Mouse (Mus musculus): ENCODE measurements around the gene Elovl1. TPM values are rescaled to one million over a fixed set of nuclear protein-coding genes. Genes with fewer than 3 reads are reported as not detected.

Gene Elovl1
- 273 and 305 TPM in 2 replicates for polyA plus RNA-seq (2015; fragmentation: Nextera tagmentation; extraction: Ambion mirVana)

DNA sequence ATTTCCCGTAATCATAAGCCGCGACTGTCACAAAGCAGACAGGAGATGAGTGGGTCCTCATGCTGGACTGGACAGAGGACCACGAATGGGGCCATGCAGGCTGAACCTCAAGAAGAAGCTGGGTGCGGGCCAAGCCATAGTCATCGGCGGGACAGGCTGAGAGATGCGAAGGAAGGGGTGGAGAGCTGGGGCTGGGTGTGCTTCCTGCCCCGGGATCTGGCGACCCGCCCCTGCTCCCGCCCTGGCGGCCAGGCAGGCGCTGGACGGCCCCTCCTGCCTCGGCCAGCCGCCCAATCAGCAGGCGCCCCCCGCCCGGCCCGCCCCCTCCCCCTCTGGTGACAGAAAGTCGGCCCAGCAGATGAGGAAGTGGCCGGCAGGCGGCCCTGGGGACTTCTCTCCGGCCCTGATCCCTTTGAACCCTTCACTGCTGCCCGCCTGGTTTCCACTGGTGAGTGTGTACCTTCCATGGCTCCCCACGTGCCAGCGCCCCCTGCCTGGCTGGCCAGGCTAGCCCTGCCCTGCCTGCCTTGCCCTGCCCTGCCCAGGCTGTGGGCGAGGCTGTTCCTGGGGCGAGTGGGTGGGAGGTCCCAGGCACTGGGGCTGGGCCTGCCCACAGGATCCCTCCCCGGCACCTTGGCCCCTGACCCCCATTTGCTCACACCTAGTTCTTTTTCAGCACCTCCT is at the start of gene Elovl1:
Gene Elovl1 (plus strand): TSS at position 326 of the 684 bp plus-strand sequence.
- no peaks in the 10 kb centered on the region for H3K9me3 ChIP-seq
- no peaks in the 10 kb centered on the region for H3K27me3 ChIP-seq
- ATAC-seq (ENCODE audit: insufficient number of reproducible peaks, low FRiP score, low TSS enrichment, low read depth): peak; percentile 93
- WGBS: under 1% methylated on average over 28 of the region's 31 CpGs
- peaks cover 32% of the 10 kb centered on the region for H3K4me1 ChIP-seq
- peak within 1 kb of the TSS; percentile 91 for H3K27ac ChIP-seq
- H3K36me3 ChIP-seq: peaks cover 27% of the 10 kb centered on the region
- H3K9ac ChIP-seq: peak within 1 kb of the TSS; percentile 76
- H3K4me3 ChIP-seq: peak within 1 kb of the TSS; percentile 77
- H3K4me2 ChIP-seq: peak within 1 kb of the TSS; percentile 88

DNA sequence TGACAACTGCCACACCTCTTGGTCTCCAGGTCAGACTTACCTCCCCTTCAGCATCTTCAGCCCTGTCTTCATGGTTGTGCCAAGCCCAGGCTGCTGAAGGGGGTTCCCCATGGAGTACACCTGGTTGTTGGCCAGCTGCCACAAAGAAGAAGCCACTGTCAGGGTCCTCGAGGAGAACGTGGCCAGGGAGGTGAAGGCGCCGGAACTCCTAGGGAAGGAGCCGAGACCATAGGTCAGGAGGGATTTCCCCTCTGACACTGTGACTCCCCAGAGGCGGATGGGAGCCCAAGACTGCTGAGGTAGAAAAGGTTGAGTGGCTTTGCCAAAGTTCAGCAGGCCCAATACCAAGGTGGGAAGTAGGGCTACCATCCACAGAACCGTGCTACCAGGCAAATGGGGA is 44.6 kb upstream of the Elovl1 start:
- no peaks in the 10 kb centered on the region for H3K9me3 ChIP-seq
- 88% methylated on average over 7 of the region's 7 CpGs for WGBS
- no peak overlapping the region for H3K27ac ChIP-seq
- H3K27me3 ChIP-seq: no peaks in the 10 kb centered on the region
- no peak overlapping the region for H3K4me2 ChIP-seq
- no peak overlapping the region for H3K9ac ChIP-seq
- no peak for ATAC-seq (ENCODE audit: insufficient number of reproducible peaks, low FRiP score, low TSS enrichment, low read depth)
- H3K4me3 ChIP-seq: no peak overlapping the region
- H3K36me3 ChIP-seq: peaks cover 96% of the 10 kb centered on the region
- H3K4me1 ChIP-seq: no peaks in the 10 kb centered on the region

- no peak overlapping the region for H3K4me2 ChIP-seq
- no peak for ATAC-seq (ENCODE audit: insufficient number of reproducible peaks, low FRiP score, low TSS enrichment, low read depth)
Observed at GRCm38 (mm10) chr4:118387316-118387715, 40.6 kb upstream of the Elovl1 start.

GRCm38 (mm10) chr4:118390146-118390545 is 37.7 kb upstream of the Elovl1 start:
- H3K9me3 ChIP-seq: no peaks in the 10 kb centered on the region
- no peak overlapping the region for H3K4me2 ChIP-seq
- no peaks in the 10 kb centered on the region for H3K4me1 ChIP-seq
- H3K27me3 ChIP-seq: no peaks in the 10 kb centered on the region
- no peak overlapping the region for H3K4me3 ChIP-seq
- no peak overlapping the region for H3K9ac ChIP-seq
- H3K36me3 ChIP-seq: peaks cover 100% of the 10 kb centered on the region
- H3K27ac ChIP-seq: no peak overlapping the region
- 93% methylated on average over 11 of the region's 11 CpGs for WGBS
- ATAC-seq (ENCODE audit: insufficient number of reproducible peaks, low FRiP score, low TSS enrichment, low read depth): no peak

More at GRCm38 (mm10) chr4:118387316-118387715, 40.6 kb upstream of the Elovl1 start:
- 92% methylated on average over 8 of the region's 8 CpGs for WGBS
- H3K4me1 ChIP-seq: no peaks in the 10 kb centered on the region
- H3K4me3 ChIP-seq: no peak overlapping the region
- peaks cover 99% of the 10 kb centered on the region for H3K36me3 ChIP-seq
- H3K9me3 ChIP-seq: no peaks in the 10 kb centered on the region
- no peaks in the 10 kb centered on the region for H3K27me3 ChIP-seq
- H3K9ac ChIP-seq: no peak overlapping the region
- H3K27ac ChIP-seq: no peak overlapping the region

DNA sequence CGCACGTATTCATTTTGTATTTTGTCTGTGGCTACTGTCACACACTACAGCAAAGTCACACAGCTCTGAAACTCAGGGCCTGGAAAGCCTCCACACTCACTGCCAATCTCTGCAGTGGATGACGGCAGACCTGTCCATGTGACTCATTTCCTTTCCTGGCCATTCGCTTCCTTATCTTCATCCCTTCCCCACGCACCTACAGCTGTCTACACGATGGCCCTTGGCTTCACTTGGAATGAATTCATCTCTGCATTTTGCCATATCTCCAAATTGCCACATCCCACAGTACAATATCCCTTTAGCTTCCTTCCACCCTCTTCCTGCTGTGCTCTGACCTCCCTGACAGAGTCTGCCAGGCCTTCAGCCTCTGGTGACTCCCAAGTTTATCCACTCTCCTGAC is 33.4 kb upstream of the Elovl1 start:
- H3K4me3 ChIP-seq: no peak overlapping the region
- no peaks in the 10 kb centered on the region for H3K9me3 ChIP-seq
- 91% methylated on average over 6 of the region's 6 CpGs for WGBS
- no peaks in the 10 kb centered on the region for H3K27me3 ChIP-seq
- peaks cover 97% of the 10 kb centered on the region for H3K36me3 ChIP-seq
- ATAC-seq (ENCODE audit: insufficient number of reproducible peaks, low FRiP score, low TSS enrichment, low read depth): no peak
- H3K9ac ChIP-seq: no peak overlapping the region
- no peaks in the 10 kb centered on the region for H3K4me1 ChIP-seq
- no peak overlapping the region for H3K27ac ChIP-seq
- no peak overlapping the region for H3K4me2 ChIP-seq

- Histone ChIP-seq H3K4me2 (no peak overlapping the region), H3K9me3 (no peaks in the 10 kb centered on the region), H3K4me3 (no peak overlapping the region), H3K27ac (no peak overlapping the region), H3K36me3 (peaks cover 97% of the 10 kb centered on the region), H3K9ac (no peak overlapping the region), H3K27me3 (no peaks in the 10 kb centered on the region), H3K4me1 (no peaks in the 10 kb centered on the region)
- 92% methylated on average over 4 of the region's 4 CpGs for WGBS
- no peak for ATAC-seq (ENCODE audit: insufficient number of reproducible peaks, low FRiP score, low TSS enrichment, low read depth)
Observed at GRCm38 (mm10) chr4:118395289-118395688, 32.6 kb upstream of the Elovl1 start.

- WGBS: 80% methylated on average over 3 of the region's 3 CpGs
- no peak overlapping the region for H3K27ac ChIP-seq
- H3K4me1 ChIP-seq: no peaks in the 10 kb centered on the region
- ATAC-seq (ENCODE audit: insufficient number of reproducible peaks, low FRiP score, low TSS enrichment, low read depth): no peak
- H3K4me3 ChIP-seq: no peak overlapping the region
- H3K9me3 ChIP-seq: no peaks in the 10 kb centered on the region
- H3K4me2 ChIP-seq: no peak overlapping the region
- no peak overlapping the region for H3K9ac ChIP-seq
- peaks cover 96% of the 10 kb centered on the region for H3K36me3 ChIP-seq
- no peaks in the 10 kb centered on the region for H3K27me3 ChIP-seq
Observed at GRCm38 (mm10) chr4:118396433-118396832, 31.5 kb upstream of the Elovl1 start.

DNA sequence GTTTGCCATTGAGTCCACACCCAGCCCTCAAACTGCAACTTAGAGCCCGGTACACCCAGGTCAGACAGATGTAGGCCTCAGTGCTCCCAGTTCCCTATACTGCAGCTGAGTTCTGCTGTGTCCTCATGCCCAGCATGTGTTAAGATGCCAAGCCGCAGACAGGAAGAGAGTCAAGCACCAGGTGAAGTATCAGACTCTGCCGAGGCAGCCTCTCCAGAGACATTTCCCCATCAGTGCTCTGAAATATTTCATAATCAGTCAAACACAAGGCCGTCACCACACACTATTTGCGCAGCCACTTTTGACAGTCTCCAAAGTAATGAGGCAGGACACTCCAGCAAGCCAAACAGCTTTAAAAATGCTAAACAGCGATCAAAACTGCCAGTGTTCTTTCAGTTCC is 29.5 kb upstream of the Elovl1 start:
- WGBS: 92% methylated on average over 6 of the region's 6 CpGs
- no peak for ATAC-seq (ENCODE audit: insufficient number of reproducible peaks, low FRiP score, low TSS enrichment, low read depth)

GRCm38 (mm10) chr4:118401421-118401820 is 26.5 kb upstream of the Elovl1 start:
- no peaks in the 10 kb centered on the region for H3K4me1 ChIP-seq
- H3K9me3 ChIP-seq: no peaks in the 10 kb centered on the region
- no peak overlapping the region for H3K9ac ChIP-seq
- no peak for ATAC-seq (ENCODE audit: insufficient number of reproducible peaks, low FRiP score, low TSS enrichment, low read depth)
- H3K4me2 ChIP-seq: no peak overlapping the region
- no peak overlapping the region for H3K4me3 ChIP-seq
- no peak overlapping the region for H3K27ac ChIP-seq
- peaks cover 86% of the 10 kb centered on the region for H3K36me3 ChIP-seq
- H3K27me3 ChIP-seq: no peaks in the 10 kb centered on the region
- WGBS: 92% methylated on average over 3 of the region's 3 CpGs

More for the DNA sequence above, 29.5 kb upstream of the Elovl1 start:
- no peak overlapping the region for H3K4me2 ChIP-seq
- H3K36me3 ChIP-seq: peaks cover 96% of the 10 kb centered on the region
- H3K9me3 ChIP-seq: no peaks in the 10 kb centered on the region
- no peaks in the 10 kb centered on the region for H3K4me1 ChIP-seq
- H3K27ac ChIP-seq: no peak overlapping the region
- no peak overlapping the region for H3K4me3 ChIP-seq
- H3K27me3 ChIP-seq: no peaks in the 10 kb centered on the region
- H3K9ac ChIP-seq: no peak overlapping the region

DNA sequence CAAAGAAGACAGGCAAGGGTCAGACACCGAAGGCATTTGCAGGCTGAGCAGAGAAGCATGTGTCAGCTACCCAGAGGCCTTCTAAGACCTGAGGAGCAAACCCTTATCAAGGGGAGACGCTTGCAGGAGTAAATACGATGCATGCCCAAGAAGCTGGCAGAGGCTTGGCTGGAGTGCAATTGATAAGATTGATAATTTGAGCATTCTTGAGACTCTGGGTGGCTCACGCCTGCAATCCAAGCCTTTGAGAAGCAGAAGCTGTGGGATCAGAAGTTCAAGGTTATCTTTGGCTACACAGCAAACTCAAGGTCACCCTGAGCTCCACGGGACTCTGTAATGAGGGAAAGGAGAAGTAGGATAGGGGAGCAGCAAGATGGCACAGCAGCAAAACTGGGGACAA is 26.0 kb upstream of the Elovl1 start:
- H3K27me3 ChIP-seq: no peaks in the 10 kb centered on the region
- no peak overlapping the region for H3K9ac ChIP-seq
- no peaks in the 10 kb centered on the region for H3K4me1 ChIP-seq
- H3K4me2 ChIP-seq: no peak overlapping the region
- H3K9me3 ChIP-seq: no peaks in the 10 kb centered on the region
- no peak overlapping the region for H3K4me3 ChIP-seq
- no peak overlapping the region for H3K27ac ChIP-seq
- peaks cover 83% of the 10 kb centered on the region for H3K36me3 ChIP-seq
- ATAC-seq (ENCODE audit: insufficient number of reproducible peaks, low FRiP score, low TSS enrichment, low read depth): no peak
- 95% methylated on average over 5 of the region's 5 CpGs for WGBS

GRCm38 (mm10) chr4:118402701-118403100 is 25.2 kb upstream of the Elovl1 start:
- Histone ChIP-seq H3K4me3 (no peak overlapping the region), H3K9ac (no peak overlapping the region), H3K27ac (no peak overlapping the region), H3K27me3 (no peaks in the 10 kb centered on the region), H3K4me1 (peaks cover 2% of the 10 kb centered on the region; the same call in 1 of the 2 replicates), H3K9me3 (no peaks in the 10 kb centered on the region), H3K36me3 (peaks cover 75% of the 10 kb centered on the region), H3K4me2 (no peak overlapping the region)
- 92% methylated on average over 12 of the region's 12 CpGs for WGBS
- no peak for ATAC-seq (ENCODE audit: insufficient number of reproducible peaks, low FRiP score, low TSS enrichment, low read depth)

DNA sequence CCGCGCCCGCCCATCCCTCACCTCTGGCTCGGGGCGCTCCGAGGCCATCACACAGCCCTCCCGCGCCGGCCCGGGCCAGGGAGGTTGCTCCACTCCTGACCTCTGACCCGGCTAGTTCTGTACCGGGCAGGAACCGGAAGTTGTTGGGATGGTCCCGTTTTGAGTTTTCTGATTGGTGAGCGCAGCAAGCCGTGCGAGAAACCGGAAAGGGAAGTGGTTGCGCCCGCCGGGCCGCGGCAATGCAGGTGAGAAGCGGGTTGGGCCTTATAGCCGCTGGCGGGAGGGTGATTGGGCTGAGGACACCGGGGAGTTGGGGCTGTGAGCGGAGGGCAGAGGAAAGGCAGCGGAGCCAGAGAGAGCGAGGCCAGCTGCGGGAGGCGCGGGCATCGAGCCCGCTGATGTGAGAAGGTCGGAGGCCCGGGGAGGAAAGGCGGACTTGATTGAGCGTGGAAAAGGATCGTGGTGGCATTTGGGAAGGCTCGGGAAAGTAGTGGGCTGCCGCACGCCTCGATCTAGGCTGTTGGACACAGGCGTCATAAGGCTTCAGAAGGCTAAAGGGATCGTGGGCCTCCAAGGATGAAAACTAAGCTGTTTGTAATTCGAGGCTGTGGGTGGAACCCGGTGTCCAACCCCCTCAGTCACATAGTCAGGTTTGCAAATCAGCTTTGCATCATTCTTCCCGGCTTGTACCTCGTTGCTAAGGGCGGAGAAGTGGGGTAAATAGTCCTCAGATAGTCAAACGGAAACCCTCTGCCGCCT is 18.6 kb upstream of the Elovl1 start, which contains the start of the genes Szt2 and Med8:
Gene Szt2 (minus strand): TSS at position 132 of the 759 bp plus-strand sequence.
Gene Med8 (plus strand): TSS at position 196 of the 759 bp plus-strand sequence.
- Histone ChIP-seq H3K9me3 (no peaks in the 10 kb centered on the region), H3K4me2 (peak within 1 kb of the TSS; percentile 75), H3K27me3 (no peaks in the 10 kb centered on the region), H3K4me1 (peaks cover 21% of the 10 kb centered on the region), H3K27ac (peak within 1 kb of the TSS; percentile 69), H3K4me3 (peak within 1 kb of the TSS; percentile 93), H3K36me3 (peaks cover 47% of the 10 kb centered on the region), H3K9ac (peak within 1 kb of the TSS; percentile 83)
- ATAC-seq (ENCODE audit: insufficient number of reproducible peaks, low FRiP score, low TSS enrichment, low read depth): peak; percentile 91
- WGBS: under 1% methylated on average over 53 of the region's 53 CpGs
